Mouse (Mus musculus) ES-E14 (cell line): ENCODE measurements around the gene Il34. TPM values are rescaled to one million over a fixed set of nuclear protein-coding genes. Genes with fewer than 3 reads are reported as not detected.

Experiments
- DNase-seq: peaks from one replicate; pipeline ENCODE4 v3.0.0-alpha.2; 2013; ENCODE audit warnings: low read depth, low spot score
- H3K27ac ChIP-seq: 2 replicates; pipeline ENCODE4 v1.5.1; 2012; ENCODE audit warnings: low read depth, mild to moderate bottlenecking, low read length, moderate library complexity, mixed read lengths; ENCODE audit not compliant: poor library complexity, insufficient read depth, severe bottlenecking
- H3K36me3 ChIP-seq: 2 replicates; pipeline ENCODE4 v1.6.1; 2012; ENCODE audit warnings: mild to moderate bottlenecking, low read length, moderate library complexity, mixed read lengths; ENCODE audit not compliant: control insufficient read depth, poor library complexity, insufficient read depth, severe bottlenecking
- H3K4me1 ChIP-seq, 2 experiments: fragments of 150-350 bp in 1 of 2; sonication (generic) in 1 of 2; 2 replicates each; pipeline ENCODE4 v1.6.1; 2012; ENCODE audit warnings: low read length in 2 of 2, mild to moderate bottlenecking in 1 of 2, mixed read lengths in 1 of 2; ENCODE audit not compliant: control insufficient read depth in 2 of 2, insufficient read depth in 2 of 2, poor library complexity in 1 of 2
- H3K4me3 ChIP-seq, 2 experiments: fragments of 150-350 bp in 1 of 2; sonication (generic) in 1 of 2; 2 replicates each; pipeline ENCODE4 v1.5.1; 2012; ENCODE audit warnings: low read length in 2 of 2, low read depth in 1 of 2, mild to moderate bottlenecking in 1 of 2, mixed read lengths in 1 of 2; ENCODE audit not compliant: insufficient read depth in 1 of 2, poor library complexity in 1 of 2, severe bottlenecking in 1 of 2
- H3K9ac ChIP-seq: 2 replicates; pipeline ENCODE4 v1.6.1; 2012; ENCODE audit warnings: low read depth, mild to moderate bottlenecking, low read length, mixed read lengths; ENCODE audit not compliant: poor library complexity, insufficient read depth, severe bottlenecking
- H3K9me3 ChIP-seq: fragments of 150-350 bp; sonication (generic); 2 replicates; pipeline ENCODE4 v1.6.1; 2012; ENCODE audit warnings: low read depth, mild to moderate bottlenecking, low read length; ENCODE audit not compliant: control insufficient read depth, insufficient read depth
- CHD2 ChIP-seq: IDR thresholded peaks from 2 replicates; pipeline ENCODE4 v1.6.1; 2014; ENCODE audit warnings: mild to moderate bottlenecking, low read depth, low read length, inconsistent platforms
- HCFC1 ChIP-seq: IDR thresholded peaks from 2 replicates; pipeline ENCODE4 v1.6.1; 2012; ENCODE audit warnings: low read length, inconsistent platforms, borderline replicate concordance; ENCODE audit not compliant: insufficient read depth
- MAFK ChIP-seq: IDR thresholded peaks from 2 replicates; pipeline ENCODE4 v1.6.1; 2014; ENCODE audit warnings: mild to moderate bottlenecking, low read depth, low read length, inconsistent platforms; ENCODE audit not compliant: insufficient read depth
- ZC3H11A ChIP-seq: IDR thresholded peaks from 2 replicates; pipeline ENCODE4 v1.6.1; 2012; ENCODE audit warnings: low read depth, mild to moderate bottlenecking, inconsistent platforms, low read length, borderline replicate concordance
- ZNF384 ChIP-seq: IDR thresholded peaks from 2 replicates; pipeline ENCODE4 v1.6.1; 2012; ENCODE audit warnings: low read depth, low read length, inconsistent platforms
- in situ Hi-C, 2 experiments: fragments of 600-800 bp; cut with MboI; formaldehyde crosslinking; loops; one replicate each; pipeline ENCODE4 v1.15.1; 2025; ENCODE audit warnings: low sequenced_read_pairs in 2 of 2, inconsistent platforms in 1 of 2; ENCODE audit not compliant: unreplicated experiment in 2 of 2
- total RNA-seq: library from RNA; depleted of rRNA; stranded (reverse); fragments of 300-350 nt; gene quantifications from 2 replicates; pipeline ENCODE4 v1.2.3, GENCODE M21; 2012

Gene Il34
- total RNA-seq, 1 experiment: 4.6 TPM

DNA sequence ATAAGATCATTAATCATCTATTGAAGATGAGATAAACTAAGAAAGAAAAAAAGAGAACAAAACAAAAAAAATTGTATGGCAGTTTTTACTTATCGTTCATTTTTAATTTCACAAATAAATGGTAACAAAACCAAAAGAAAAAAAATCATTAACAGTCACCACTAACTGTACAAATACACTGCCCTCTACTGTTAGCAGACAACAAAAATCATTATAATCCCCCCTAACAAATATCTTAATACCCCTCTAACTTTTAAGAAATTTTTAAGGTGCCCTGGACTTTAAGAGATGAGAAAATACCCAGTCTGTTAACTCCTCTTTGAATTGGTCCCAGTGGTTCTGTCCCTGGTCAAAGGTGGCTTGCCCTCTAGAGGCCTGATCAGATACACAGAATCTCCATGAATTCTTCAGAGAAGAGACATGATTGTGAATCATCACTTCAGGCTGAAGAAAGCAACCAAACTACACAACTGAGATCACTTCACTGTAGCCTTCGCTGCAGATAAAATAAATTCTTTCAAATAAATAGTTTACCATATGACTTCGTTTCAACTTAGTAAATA, 36.4 kb upstream of the Il34 start:
- H3K27ac ChIP-seq: no peak overlapping the region
- H3K9me3 ChIP-seq: no peaks in the 10 kb centered on the region
- no peak overlapping the region for H3K4me3 ChIP-seq
- H3K9ac ChIP-seq: no peak overlapping the region
- H3K4me1 ChIP-seq: no peaks in the 10 kb centered on the region; a peak in 1 of 4 replicates
- peaks cover 61% of the 10 kb centered on the region for H3K36me3 ChIP-seq
- TF ChIP-seq CHD2 (no peak), ZNF384 (no peak), ZC3H11A (no peak), HCFC1 (no peak), MAFK (no peak)
- in situ Hi-C loops: loop anchor here (10.0 to 25.0 kb wide), 2 partner anchors 203 to 445 kb away; no protein-coding TSS in a partner anchor
- DNase-seq: no peak

- Histone ChIP-seq H3K4me3 (no peak overlapping the region), H3K9ac (no peak overlapping the region), H3K36me3 (peaks cover 63% of the 10 kb centered on the region), H3K9me3 (no peaks in the 10 kb centered on the region; the same call in 1 of the 2 replicates), H3K4me1 (no peaks in the 10 kb centered on the region; a peak in 1 of 4 replicates), H3K27ac (no peak overlapping the region)
- TF ChIP-seq CHD2 (no peak), MAFK (0 out of 2 replicates have a peak, but pooled peaks have one; percentile 58), HCFC1 (no peak), ZC3H11A (no peak)
- in situ Hi-C loops: loop anchor here in 1 of 2 experiments (25.0 kb wide), 1 partner anchor 455 kb away; no protein-coding TSS in a partner anchor
- no peak for DNase-seq
Measured at GRCm38 (mm10) chr8:110831956-110832355, 26.2 kb upstream of the Il34 start.

- no peak for TF ChIP-seq MAFK
- TF ChIP-seq ZNF384: no peak
- no peak for TF ChIP-seq HCFC1
- TF ChIP-seq ZC3H11A: no peak
- TF ChIP-seq CHD2: no peak
- Histone ChIP-seq H3K4me3 (no peak overlapping the region), H3K9me3 (no peaks in the 10 kb centered on the region; the same call in 1 of the 2 replicates), H3K4me1 (no peaks in the 10 kb centered on the region; a peak in 1 of 4 replicates), H3K9ac (no peak overlapping the region), H3K36me3 (peaks cover 61% of the 10 kb centered on the region), H3K27ac (no peak overlapping the region)
- in situ Hi-C loops: loop anchor here in 1 of 2 experiments (25.0 kb wide), 1 partner anchor 459 kb away; no protein-coding TSS in a partner anchor
- DNase-seq: no peak
Measured at GRCm38 (mm10) chr8:110828511-110828910, 22.8 kb upstream of the Il34 start.

- H3K4me3 ChIP-seq: no peak overlapping the region
- no peaks in the 10 kb centered on the region; a peak in 1 of 4 replicates for H3K4me1 ChIP-seq
- H3K36me3 ChIP-seq: peaks cover 59% of the 10 kb centered on the region
- H3K27ac ChIP-seq: no peak overlapping the region
- no peaks in the 10 kb centered on the region; the same call in 1 of the 2 replicates for H3K9me3 ChIP-seq
- H3K9ac ChIP-seq: no peak overlapping the region
- in situ Hi-C loops: loop anchor here in 1 of 2 experiments (25.0 kb wide), 1 partner anchor 462 kb away; no protein-coding TSS in a partner anchor
- no peak for TF ChIP-seq MAFK
- no peak for TF ChIP-seq ZNF384
- TF ChIP-seq CHD2: no peak
- no peak for TF ChIP-seq HCFC1
- TF ChIP-seq ZC3H11A: no peak
- no peak for DNase-seq
Measured at GRCm38 (mm10) chr8:110824861-110825260, 19.1 kb upstream of the Il34 start.
